Mouse (Mus musculus) urinary bladder, postnatal 36 days (tissue): ENCODE measurements around the gene Tmem245.

Experiments
- DNase-seq, 2 experiments: peaks; one replicate each; pipeline ENCODE4 v3.0.0; 2022; ENCODE audit warnings: low spot score in 2 of 2, mixed read lengths in 1 of 2

Tmem245 gene

DNA sequence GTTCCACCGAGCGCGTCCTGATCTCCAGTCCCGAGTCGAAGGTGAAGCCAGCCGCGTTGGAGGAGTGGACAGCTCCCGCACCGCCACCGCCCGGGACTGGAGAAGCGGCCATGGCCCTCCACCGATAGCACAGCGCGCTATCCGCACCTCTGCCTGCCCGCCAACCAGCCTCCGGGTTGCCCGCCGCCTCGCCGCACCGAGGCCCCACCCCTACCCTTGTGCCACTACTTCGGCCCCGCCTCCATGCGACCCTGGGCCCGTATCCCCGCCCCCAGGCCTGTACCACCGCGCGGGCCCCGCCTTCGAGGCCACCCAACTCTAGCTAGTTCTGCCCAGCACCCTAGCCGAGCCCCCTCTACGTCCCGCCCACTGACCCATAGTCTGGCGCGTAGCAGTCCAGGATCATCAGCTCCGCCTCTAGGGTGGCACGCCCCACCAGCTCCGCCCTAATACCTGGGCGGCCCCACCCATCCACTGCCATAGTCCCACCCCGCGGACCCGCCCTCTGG is 82.2 kb downstream of the Tmem245 start, which contains the start of gene Ctnnal1:
Gene Ctnnal1, minus strand, starts transcription at position 186 of the 509 bp plus-strand sequence.
- DNase-seq, result peak; percentile 94

DNA sequence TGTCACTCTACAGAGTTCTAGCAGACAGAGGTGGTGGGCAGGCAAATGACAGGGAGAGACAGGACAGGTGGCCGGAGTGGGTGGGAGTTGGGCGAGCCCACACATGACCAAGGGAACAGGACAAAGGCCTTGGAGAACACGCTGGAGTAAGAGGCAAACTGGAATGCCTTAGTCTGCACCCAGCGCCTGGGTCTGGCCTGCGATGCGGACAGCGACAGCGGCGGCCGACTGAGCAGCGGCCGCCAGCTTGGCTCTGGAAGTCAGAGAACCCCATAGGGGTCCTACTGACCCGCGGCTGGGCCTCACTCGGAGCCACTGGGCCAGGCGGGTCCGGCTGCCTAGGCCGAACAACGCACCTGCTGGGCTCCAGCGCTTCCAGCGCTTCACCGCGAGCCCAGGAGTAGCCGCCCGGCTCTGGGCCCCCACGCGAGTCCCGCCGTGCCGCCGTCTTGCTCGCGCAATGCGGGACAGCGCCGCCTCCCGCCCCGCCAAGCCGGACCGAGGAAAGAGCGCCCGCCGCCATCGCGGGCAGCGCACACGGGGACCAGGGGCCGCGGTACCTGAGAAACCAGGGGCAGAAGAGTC is 82.7 kb downstream of the Tmem245 start:
- DNase-seq, result no peak

DNA sequence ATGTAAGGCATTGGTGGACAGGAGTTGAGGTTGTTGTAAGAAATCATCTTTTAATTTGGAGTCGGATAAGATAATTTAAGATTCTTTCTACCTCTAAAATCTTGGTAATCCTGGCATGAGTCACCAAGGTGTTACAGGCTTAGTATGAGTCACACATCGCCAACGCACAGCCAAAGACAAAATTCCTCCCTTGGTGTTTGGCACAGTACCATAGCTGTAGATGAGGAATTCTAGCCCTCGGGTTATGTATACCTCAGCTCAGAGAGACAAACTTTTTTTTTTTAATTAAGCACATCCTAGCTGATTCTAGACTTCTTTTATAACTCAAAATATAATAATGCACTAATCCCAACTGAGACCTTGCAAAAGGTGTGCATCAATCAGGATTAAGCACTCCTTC is 83.2 kb downstream of the Tmem245 start:
- DNase-seq, result no peak

DNA sequence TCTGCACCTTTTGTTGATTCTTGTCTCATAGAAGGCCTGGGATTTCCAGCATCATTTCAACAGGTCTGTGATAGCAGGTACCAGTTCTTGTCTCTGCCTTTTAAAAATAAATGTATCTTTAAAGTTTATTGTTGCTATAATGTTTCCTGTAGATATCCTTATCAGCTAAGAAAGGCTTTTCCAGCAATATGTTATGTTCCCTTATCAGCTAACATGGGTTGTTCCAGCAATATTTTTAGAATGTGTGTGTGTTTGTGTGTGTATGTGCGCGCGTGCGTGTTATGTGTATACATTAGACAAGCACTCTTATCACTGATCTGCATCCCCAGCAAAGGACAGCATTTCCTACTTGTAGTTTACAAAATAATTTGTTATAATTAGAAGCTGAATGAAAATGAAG is 85.7 kb downstream of the Tmem245 start:
- DNase-seq, result no peak

DNA sequence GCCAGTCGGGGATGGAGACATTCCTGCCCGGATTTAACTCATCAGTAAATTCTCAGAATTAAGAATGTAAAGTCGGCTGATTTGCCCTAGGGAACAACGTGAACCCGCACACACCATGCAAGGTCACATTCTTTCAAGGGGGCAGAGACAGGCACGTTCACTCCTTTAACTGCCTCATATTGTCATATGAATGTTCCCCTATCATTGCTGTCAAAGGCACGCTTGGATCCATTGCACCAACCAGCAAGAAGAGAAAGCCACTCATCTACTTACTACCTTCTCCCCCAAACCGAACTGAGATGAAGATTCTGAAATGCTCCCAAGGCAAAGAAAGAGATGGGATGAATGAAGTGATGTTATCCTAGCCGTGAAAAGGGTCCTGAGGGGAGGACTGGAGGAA is 88.5 kb downstream of the Tmem245 start:
- DNase-seq, result no peak

DNA sequence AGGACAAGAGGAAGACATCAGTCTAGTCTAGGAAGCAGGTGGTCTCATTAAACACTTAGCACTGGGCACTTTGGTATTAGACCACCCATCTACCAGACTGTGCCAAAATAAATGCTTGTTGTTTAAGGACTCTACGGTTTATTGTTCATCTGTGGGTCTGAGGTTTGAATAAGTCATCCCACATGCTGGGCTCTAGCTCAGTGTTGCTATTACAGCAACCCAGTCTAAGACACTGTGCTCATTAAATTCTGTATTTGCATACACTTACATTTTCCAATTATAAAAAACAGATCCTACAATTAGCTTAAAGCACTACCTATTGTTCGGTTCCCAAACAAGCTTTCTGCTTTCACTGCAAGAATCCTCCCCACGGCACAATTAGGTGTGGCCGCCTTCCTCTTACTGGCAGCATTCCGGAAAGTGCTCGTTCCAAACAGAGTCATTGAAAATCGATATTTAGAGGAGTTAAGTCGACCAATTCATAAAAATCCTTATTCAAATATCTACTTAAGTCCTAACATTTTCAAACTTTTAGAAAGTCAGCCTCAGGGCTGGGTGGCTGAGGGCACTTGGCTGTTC is 90.8 kb downstream of the Tmem245 start:
- DNase-seq, result no peak

DNA sequence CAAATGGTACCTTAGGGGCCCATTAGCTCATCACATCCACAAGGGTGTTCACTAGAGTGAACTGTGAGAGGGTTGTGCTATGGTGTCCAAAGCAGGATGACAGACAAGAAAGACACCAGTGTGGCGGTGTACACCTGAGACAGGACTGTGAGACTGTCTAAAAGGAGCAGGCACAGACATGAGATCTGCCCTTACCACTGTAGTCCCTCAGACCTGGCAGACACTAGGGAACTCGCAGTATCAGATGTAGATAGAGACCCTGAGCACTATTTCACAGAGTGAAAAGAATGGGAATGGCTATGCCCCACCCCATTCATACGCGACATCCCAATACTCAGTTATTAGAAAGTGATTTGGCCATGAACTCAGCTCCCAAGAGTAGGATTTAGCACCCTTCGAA is 91.3 kb downstream of the Tmem245 start:
- DNase-seq, result no peak

DNA sequence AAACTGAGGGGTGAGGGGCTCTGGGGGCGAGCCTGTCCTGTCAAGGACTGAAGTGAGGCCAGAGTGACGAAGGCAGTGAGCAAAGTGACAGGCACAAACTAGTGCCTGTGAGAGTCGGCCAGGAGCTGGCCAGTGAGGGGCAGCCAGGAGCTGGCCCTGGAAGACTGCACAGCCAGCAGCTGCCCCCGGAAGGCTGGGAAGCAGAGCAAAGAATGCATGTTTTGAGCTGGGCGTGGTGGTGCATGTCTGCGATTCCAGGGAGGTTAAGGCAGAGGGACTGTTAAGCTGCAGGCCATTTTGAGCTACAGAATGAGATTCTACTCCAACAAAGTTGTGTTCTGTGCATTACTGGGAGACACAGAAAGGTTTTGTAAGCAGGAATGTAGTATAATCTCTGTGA is 96.5 kb downstream of the Tmem245 start:
- DNase-seq, result peak in 1 of 2 experiments; percentile 22

DNA sequence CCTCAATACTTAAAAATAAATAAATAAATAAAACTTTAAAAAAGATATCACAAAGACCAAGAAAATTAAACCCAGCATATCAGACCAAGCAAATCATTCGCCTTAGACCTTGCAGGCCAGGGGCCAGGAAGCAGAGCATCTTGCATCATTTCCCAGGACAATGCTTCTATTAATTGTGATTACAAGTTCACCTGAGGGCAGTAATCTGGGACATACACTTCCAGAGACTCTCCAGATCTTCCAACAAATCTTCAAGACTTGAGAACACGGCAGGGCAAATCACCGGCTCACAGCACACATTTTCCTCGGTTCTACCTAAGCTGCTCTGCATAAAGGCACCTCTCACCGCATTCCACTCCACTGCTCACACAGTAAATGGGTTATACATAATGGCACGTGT is 99.2 kb downstream of the Tmem245 start:
- no peak for DNase-seq

DNA sequence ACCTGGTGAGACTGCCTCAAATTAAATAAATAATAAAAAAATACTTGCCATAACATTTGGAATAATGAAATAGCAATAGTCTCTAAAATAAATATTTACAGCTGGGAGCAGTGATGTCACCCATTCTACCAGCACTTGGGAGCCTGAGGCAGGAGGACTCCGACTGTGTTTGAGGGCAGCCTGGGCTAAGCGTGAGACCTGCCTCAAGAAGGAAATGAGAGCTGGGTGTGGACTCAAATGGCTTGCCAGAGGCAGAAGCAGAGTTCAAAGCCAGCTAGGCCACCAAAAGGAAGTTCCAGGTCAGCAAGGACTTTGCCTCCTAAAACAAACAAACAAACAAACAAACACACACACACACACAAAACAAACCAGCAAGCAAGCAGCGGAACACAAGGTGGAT is 99.8 kb downstream of the Tmem245 start:
- DNase-seq, result no peak

DNA sequence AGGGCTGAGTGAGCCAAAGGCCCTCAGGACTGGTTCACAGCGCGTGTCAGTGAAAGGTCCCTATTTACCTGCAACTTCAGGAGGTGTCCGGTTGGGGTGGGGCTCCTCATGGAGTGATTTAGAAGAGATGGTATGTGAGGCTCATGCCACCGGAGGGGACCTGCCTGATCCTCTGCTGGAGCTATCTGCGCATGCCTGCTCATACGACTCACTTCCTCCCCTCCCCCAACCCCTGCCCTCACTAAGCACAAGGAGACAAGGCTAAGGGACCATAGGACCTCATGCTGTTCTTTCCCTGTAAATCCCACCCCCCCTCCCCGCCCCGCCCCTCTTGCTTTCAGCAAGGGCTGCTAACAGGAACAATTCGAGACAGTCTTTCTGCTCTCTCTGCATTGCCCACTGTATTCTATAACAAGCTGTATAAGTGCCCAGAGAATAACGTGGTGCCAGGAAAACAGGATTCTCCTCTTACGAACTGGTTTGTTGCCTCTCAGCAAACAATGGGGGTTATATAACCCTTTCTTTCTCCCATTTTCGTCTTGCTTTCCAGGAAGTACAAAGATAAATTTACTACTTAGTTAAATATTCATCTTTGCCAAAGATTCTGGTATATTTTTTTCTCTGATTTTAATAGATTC is 101.2 kb downstream of the Tmem245 start:
- no peak for DNase-seq

DNA sequence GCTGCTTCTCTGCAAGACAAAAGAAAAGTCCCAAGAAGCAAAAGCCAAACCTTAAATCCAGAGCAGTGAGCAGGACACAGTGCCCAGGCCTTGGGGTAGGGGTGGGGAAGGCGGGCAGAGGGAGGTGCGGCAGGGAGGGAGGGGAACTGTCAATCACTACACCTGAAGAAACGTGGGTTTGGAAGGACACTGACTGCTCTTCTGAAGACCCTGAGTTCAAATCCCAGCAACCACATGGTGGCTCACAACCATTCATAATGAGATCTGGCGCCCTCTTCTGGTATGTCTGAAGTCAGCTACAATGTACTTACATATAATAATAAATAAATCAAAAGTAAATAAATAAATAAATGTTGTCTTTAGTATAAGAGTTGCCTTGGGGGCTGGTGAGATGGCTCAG is 102.3 kb downstream of the Tmem245 start:
- no peak for DNase-seq

DNA sequence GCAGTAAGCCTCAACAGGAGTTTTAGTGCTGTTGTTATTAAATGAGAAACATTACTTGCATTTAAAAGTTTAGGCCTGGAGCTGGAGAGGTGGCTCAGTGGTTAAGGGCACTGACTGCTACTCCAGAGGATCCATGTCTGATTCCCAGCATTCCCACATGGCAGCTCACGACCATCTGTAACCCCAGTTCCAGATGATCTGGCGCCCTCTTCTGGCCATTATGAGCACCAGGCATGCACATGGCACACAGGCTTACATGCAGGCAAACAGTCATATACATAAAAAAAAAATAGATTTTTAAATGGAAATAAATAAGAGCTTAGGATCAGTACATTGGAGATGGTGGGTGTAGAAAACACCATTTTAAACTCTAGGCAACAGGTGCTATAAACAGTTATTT is 103.3 kb downstream of the Tmem245 start:
- no peak for DNase-seq

DNA sequence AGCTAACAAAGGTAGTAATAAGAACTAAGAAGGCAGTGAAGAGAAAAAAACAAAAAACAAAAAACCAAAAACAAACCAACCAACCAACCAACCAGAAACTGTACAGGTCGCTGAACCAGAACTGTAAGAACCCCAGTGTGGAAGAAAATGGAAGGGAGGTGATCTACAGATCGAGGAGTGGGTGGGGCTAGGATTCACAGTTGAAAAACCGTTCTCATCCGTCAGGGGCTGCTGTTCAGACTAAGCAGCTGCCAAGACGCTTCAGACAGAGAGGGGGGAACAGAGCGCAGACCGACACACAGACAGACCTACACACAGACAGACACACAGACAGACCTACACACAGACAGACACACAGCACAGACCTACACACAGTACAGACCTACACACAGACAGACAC is 104.7 kb downstream of the Tmem245 start:
- no peak for DNase-seq

DNA sequence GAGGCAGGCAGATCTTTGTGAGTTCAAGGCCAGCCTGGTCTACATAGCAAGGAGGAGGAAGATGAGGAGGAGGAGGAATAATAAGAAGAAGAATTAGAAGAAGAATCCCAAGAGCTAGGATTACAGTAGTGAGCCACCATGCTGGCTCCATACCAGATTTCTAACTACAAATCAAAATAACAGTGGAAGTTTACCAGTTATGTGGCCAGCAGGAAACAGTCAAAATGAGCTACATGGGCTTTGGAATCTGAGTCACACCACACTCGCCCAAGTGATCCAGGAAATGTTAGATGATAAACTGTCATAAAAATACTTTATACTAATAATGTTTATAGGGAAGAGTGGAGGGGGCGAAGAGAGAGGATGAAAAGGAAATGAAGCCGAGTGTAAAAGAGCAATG is 106.9 kb downstream of the Tmem245 start:
- no peak for DNase-seq

DNA sequence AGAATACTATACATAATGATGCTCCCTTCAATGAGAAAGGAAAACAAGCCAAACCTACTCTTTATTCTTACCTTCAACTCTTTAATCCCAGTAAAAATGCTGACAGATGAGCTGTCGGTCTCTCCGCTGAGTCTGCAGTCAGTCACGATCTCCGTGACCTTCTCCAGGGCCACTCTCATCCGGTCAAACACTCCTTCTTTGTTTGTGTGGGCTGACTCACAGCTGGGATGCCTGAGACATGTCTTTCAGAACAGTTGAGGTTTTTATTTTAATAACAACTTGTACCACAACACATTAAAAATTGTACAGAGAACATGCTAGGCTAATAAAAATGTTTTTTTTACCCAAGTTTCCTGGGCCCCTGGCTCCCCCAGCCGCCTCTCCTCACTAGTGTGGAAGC is 109.6 kb downstream of the Tmem245 start:
- no peak for DNase-seq

DNA sequence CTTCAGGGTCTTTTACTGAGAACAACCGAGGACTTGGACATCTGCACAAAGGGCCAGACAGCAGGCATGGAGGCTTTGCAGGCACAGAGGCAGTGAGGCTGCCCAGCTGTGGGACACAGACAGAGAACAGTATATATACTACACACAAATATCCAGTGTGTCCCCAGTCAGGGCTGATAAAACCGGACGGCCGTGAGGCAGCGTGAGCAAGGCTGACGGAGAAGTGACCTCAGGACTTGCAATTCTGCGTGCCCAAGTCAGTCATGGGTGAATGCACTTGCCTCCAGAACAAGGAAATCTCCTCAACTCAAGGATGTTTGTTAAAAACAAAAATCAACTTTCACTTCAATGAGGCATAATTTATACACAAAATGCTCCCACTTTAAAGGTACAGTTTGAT is 115.2 kb downstream of the Tmem245 start:
- DNase-seq, result no peak

DNA sequence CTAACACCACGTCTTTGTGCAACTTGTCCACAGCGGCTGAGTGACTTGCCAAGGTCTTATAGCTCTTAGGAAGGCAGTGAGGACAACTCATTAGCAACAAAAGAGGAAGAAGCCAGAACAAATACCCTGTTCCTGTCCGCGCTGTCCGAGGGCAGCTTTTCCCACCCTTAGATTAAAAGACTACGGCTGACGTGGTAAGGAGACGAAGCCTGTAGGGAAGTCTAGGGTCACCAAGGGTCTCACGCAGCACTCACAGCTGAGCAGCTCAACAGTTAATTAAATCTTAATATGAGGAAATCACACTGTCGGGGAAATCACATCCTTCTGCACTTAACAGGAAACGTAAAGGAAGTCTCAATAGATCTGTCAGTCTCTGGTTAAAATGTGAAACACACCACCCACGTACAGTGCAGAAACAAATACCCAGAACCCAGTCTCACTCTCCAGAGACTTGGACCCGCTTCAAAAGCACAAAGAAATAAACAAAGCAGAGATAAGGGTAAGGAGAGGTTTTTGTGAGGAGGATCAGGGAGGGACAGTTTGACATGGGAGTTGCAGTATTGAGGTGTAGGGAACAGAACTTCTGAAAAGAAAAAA is 116.1 kb downstream of the Tmem245 start:
- DNase-seq, result no peak

DNA sequence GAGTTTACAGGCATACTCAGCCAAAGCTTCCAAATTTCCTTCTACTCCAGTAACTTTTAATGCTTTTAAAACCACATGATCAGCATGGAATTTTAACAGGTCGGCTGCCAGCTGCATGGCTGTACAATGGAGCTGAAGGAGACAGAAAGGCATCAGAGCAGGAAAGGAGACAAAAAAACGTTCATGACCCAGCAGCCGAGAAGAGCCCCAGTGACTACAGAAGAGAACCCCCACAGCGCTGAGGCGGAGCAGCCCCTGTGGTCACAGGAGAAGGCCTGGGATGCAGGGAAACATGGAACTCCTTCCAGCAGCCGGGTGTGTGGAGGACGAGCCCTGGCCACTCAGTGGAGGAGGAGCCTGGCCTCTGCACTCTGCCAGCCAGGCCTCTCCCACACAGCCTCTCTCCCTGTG is 117.7 kb downstream of the Tmem245 start:
- DNase-seq, result peak; percentile 37 to 53

DNA sequence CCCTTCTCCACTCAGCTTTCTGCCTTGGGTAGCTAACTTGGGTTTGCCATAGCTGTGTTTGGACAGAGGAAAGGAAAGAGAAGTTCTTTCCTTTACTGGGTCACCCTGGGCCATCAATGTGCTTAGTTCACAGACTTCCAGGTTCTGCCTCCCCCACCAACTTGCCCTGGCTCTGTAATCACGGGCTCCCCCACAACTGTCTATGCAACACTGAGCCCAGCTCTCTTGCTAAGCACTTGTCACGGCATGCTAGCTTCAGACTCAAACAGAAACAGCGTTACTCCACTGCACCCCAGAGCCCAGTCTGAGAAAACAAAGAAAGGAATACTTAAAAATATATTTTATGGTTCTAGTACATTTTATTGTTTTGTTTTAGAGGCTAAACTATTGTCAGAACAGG is 118.3 kb downstream of the Tmem245 start:
- DNase-seq, result no peak

DNA sequence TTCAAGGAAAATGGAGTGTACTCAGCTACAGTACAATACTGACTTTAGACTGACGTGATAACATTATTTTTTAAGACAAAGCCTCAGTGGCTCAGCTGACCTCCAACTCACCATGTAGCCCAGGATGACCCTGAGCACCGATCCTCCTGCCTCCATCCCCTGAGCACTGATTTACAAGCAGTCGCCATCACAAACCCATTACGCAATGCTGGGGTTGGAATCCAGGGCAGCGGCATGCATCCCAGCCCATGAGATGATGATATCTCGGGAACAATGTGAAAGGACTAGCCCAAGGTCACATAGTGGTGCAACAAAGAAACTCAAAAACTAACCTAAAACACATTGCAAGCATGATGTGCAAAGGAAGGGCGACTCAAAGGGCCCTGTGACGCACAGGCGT is 123.0 kb downstream of the Tmem245 start:
- DNase-seq, result no peak

DNA sequence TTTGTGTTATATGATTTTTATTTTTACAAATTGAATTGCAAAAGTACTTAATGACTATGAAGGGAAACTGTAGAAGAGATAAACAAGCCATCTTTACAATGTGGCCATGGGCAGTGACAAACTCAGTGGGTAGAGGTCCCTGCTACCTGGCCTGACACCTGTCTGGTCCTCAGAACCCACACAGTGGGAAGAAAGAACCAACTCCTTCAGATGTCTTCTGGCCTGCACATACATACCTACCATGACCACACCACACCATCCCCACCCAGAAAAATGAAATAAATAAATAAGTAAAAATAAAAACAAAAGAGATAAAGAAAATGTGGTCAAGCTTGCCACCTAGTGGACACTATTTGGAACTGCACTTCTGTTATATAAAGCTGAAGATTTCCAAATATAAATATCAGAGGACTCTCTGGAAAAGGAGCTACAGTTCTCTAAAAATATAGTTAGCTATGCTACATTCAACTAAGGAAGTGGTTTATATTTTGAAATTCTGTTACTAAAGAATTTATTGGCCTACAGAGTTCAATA is 127.2 kb downstream of the Tmem245 start:
- DNase-seq, result no peak
